Mouse (Mus musculus): ENCODE results near the gene Gm20388. TPM values are rescaled to one million over a fixed set of nuclear protein-coding genes. Genes with fewer than 3 reads are reported as not detected.

Gm20388 gene
- total RNA-seq, 1 experiment, result 27.0 TPM

GRCm38 (mm10) chr8:122675596-122676420 is 2765.2 kb downstream of the Gm20388 start:
- Histone ChIP-seq H3K4me1 (ENCODE audit: control insufficient read depth in 2 of 2, insufficient read depth in 2 of 2, low read length in 2 of 2, poor library complexity in 1 of 2) (peaks cover 0 to 3% of the 10 kb centered on the region in 2 experiments; a peak in 2 of 4 replicates), H3K9ac (ENCODE audit: insufficient read depth, low read depth, low read length, poor library complexity, severe bottlenecking) (no peak overlapping the region), H3K4me3 (ENCODE audit: insufficient read depth in 1 of 2, low read depth in 1 of 2, low read length in 2 of 2, poor library complexity in 1 of 2, severe bottlenecking in 1 of 2) (no peak overlapping the region), H3K27ac (ENCODE audit: insufficient read depth, low read depth, low read length, poor library complexity, severe bottlenecking) (no peak overlapping the region), H3K9me3 (ENCODE audit: control insufficient read depth, insufficient read depth, low read depth, low read length) (no peaks in the 10 kb centered on the region), H3K36me3 (ENCODE audit: control insufficient read depth, insufficient read depth, low read length, poor library complexity, severe bottlenecking) (no peaks in the 10 kb centered on the region)
- TF ChIP-seq ZC3H11A (IDR thresholded peaks at IDR 0.05; ENCODE audit: borderline replicate concordance, low read depth, low read length), result no peak
- no peak for TF ChIP-seq HCFC1 (IDR thresholded peaks at IDR 0.05; ENCODE audit: borderline replicate concordance, insufficient read depth, low read length)
- TF ChIP-seq MAFK (IDR thresholded peaks at IDR 0.05; ENCODE audit: insufficient read depth, low read depth, low read length), result no peak
- no peak for TF ChIP-seq ZNF384 (IDR thresholded peaks at IDR 0.05; ENCODE audit: low read depth, low read length)
- TF ChIP-seq CHD2 (IDR thresholded peaks at IDR 0.05; ENCODE audit: low read depth, low read length), result no peak
- no peak for DNase-seq (ENCODE audit: low read depth, low spot score)
- in situ Hi-C loops (cut with MboI; ENCODE audit: low sequenced_read_pairs in 2 of 2, unreplicated experiment in 2 of 2), result no loop called here

DNA sequence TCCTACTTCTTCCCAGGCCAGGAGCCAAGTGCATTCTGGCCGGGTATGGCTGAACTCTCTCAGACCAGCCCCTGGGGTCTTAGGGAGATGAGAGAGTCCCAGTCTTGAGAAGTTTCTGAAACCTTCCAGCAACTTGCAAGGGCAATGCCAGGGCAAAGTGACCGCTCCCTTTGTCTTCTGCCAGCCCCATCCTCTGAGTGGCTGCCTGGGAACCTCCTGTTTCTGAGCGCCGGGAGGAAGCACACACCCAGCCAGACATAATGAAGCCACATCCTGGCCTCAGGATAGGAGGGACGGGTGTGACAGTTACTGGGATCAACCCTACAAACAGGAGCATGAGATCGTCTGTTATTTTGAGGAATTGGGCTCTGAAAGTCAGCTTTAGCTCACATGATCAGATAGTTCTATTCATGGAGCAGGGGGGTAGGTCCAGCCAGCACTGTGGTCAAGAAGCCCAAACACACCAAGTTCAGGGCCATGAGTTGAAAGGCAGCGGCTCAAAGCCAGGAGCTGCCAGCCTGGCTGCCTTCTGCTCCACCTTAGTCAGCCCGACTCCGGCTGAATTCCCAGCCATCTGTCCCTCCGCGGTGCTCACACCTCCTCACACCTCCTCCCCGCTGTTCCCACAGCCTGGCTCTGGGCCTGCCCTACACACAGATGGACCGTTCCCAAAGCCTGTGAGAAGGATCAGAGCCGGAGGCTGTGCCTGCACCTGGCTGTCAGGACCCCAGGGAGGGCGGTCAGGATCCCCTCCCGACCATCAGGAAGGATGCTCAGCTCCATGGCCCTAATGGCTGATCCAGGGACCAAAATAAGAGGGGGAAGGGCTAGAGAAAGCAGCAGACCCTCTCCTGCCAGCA is 2766.2 kb downstream of the Gm20388 start:
- Histone ChIP-seq H3K4me3 (ENCODE audit: insufficient read depth in 1 of 2, low read depth in 1 of 2, low read length in 2 of 2, poor library complexity in 1 of 2, severe bottlenecking in 1 of 2) (peak overlapping the region in 1 of 2 experiments; percentile 54; a peak in 2 of 4 replicates), H3K36me3 (ENCODE audit: control insufficient read depth, insufficient read depth, low read length, poor library complexity, severe bottlenecking) (no peaks in the 10 kb centered on the region), H3K9ac (ENCODE audit: insufficient read depth, low read depth, low read length, poor library complexity, severe bottlenecking) (no peak overlapping the region), H3K27ac (ENCODE audit: insufficient read depth, low read depth, low read length, poor library complexity, severe bottlenecking) (no peak overlapping the region), H3K9me3 (ENCODE audit: control insufficient read depth, insufficient read depth, low read depth, low read length) (no peaks in the 10 kb centered on the region), H3K4me1 (ENCODE audit: control insufficient read depth in 2 of 2, insufficient read depth in 2 of 2, low read length in 2 of 2, poor library complexity in 1 of 2) (peaks cover 0 to 3% of the 10 kb centered on the region in 2 experiments; a peak in 2 of 4 replicates)
- no peak for DNase-seq (ENCODE audit: low read depth, low spot score)
- TF ChIP-seq ZC3H11A (IDR thresholded peaks at IDR 0.05; ENCODE audit: borderline replicate concordance, low read depth, low read length), result no peak
- TF ChIP-seq ZNF384 (IDR thresholded peaks at IDR 0.05; ENCODE audit: low read depth, low read length), result no peak
- TF ChIP-seq CHD2 (IDR thresholded peaks at IDR 0.05; ENCODE audit: low read depth, low read length), result no peak
- no peak for TF ChIP-seq HCFC1 (IDR thresholded peaks at IDR 0.05; ENCODE audit: borderline replicate concordance, insufficient read depth, low read length)
- TF ChIP-seq MAFK (IDR thresholded peaks at IDR 0.05; ENCODE audit: insufficient read depth, low read depth, low read length), result no peak
- in situ Hi-C loops (cut with MboI; ENCODE audit: low sequenced_read_pairs in 2 of 2, unreplicated experiment in 2 of 2), result no loop called here

- Histone ChIP-seq H3K9ac (ENCODE audit: insufficient read depth, low read depth, low read length, poor library complexity, severe bottlenecking) (peak overlapping the region; percentile 57; the same call in 1 of the 2 replicates), H3K4me1 (ENCODE audit: control insufficient read depth in 2 of 2, insufficient read depth in 2 of 2, low read length in 2 of 2, poor library complexity in 1 of 2) (peaks cover 0 to 3% of the 10 kb centered on the region in 2 experiments; a peak in 2 of 4 replicates), H3K36me3 (ENCODE audit: control insufficient read depth, insufficient read depth, low read length, poor library complexity, severe bottlenecking) (no peaks in the 10 kb centered on the region), H3K4me3 (ENCODE audit: insufficient read depth in 1 of 2, low read depth in 1 of 2, low read length in 2 of 2, poor library complexity in 1 of 2, severe bottlenecking in 1 of 2) (peak overlapping the region; percentile 54 to 71; a peak in 3 of 4 replicates), H3K9me3 (ENCODE audit: control insufficient read depth, insufficient read depth, low read depth, low read length) (no peaks in the 10 kb centered on the region), H3K27ac (ENCODE audit: insufficient read depth, low read depth, low read length, poor library complexity, severe bottlenecking) (no peak overlapping the region)
- in situ Hi-C loops (cut with MboI; ENCODE audit: low sequenced_read_pairs in 2 of 2, unreplicated experiment in 2 of 2), result no loop called here
- DNase-seq (ENCODE audit: low read depth, low spot score), result no peak
- TF ChIP-seq ZNF384 (IDR thresholded peaks at IDR 0.05; ENCODE audit: low read depth, low read length), result no peak
- TF ChIP-seq MAFK (IDR thresholded peaks at IDR 0.05; ENCODE audit: insufficient read depth, low read depth, low read length), result no peak
- no peak for TF ChIP-seq HCFC1 (IDR thresholded peaks at IDR 0.05; ENCODE audit: borderline replicate concordance, insufficient read depth, low read length)
- no peak for TF ChIP-seq ZC3H11A (IDR thresholded peaks at IDR 0.05; ENCODE audit: borderline replicate concordance, low read depth, low read length)
- TF ChIP-seq CHD2 (IDR thresholded peaks at IDR 0.05; ENCODE audit: low read depth, low read length), result no peak
These were observed 2766.9 kb downstream of the Gm20388 start for GRCm38 (mm10) chr8:122677481-122678021.
